Mouse (Mus musculus) stomach, postnatal 0 days (tissue): ENCODE data around the gene Ggta1. TPM values are rescaled to one million over a fixed set of nuclear protein-coding genes. Genes with fewer than 3 reads are reported as not detected.

ENCODE experiments used
- ATAC-seq: fragments of 200-750 bp; cut with Nextera tagmentation; 2 replicates; pipeline ENCODE4 v1.8.0; 2017; ENCODE audit not compliant: low FRiP score, low TSS enrichment
- DNase-seq: peaks from one replicate; pipeline ENCODE4 v3.0.0-alpha.2; 2016; ENCODE audit warnings: low spot score
- H3K27ac ChIP-seq: fragments of 300-500 bp; sonication (generic); replicated peaks from 2 replicates; pipeline ENCODE4 v1.5.1; 2014; ENCODE audit warnings: mild to moderate bottlenecking, control low read depth
- H3K27me3 ChIP-seq: fragments of 300-500 bp; sonication (generic); 2 replicates; pipeline ENCODE4 v1.6.1; 2014; ENCODE audit warnings: low read length; ENCODE audit not compliant: control insufficient read depth, insufficient read depth
- H3K36me3 ChIP-seq: fragments of 300-500 bp; sonication (generic); 2 replicates; pipeline ENCODE4 v1.6.1; 2014; ENCODE audit warnings: low read length, mixed read lengths; ENCODE audit not compliant: control insufficient read depth, insufficient read depth
- H3K4me1 ChIP-seq: fragments of 300-500 bp; sonication (generic); replicated peaks from 2 replicates; pipeline ENCODE4 v1.6.1; 2014; ENCODE audit warnings: antibody characterized with exemption; ENCODE audit not compliant: control insufficient read depth, insufficient read depth
- H3K4me2 ChIP-seq: fragments of 300-500 bp; sonication (generic); replicated peaks from 2 replicates; pipeline ENCODE4 v1.6.1; 2014; ENCODE audit warnings: low read depth, mild to moderate bottlenecking, control low read depth, moderate library complexity
- H3K4me3 ChIP-seq: fragments of 300-500 bp; sonication (generic); 2 replicates; pipeline ENCODE4 v1.5.1; 2014; ENCODE audit warnings: low read depth, low read length, control low read depth
- H3K9ac ChIP-seq: fragments of 300-500 bp; sonication (generic); 2 replicates; pipeline ENCODE4 v1.6.1; 2014; ENCODE audit warnings: mild to moderate bottlenecking, low read length, control low read depth, mixed read lengths
- H3K9me3 ChIP-seq: fragments of 300-500 bp; sonication (generic); 2 replicates; pipeline ENCODE4 v1.6.1; 2016; ENCODE audit warnings: low read length; ENCODE audit not compliant: control insufficient read depth
- CTCF ChIP-seq: IDR thresholded peaks from 2 replicates; pipeline ENCODE4 v1.5.1; 2016; ENCODE audit warnings: antibody characterized with exemption, low read depth, mild to moderate bottlenecking, moderate library complexity
- EP300 ChIP-seq: optimal IDR thresholded peaks from 2 replicates; pipeline ENCODE3; 2016; ENCODE audit warnings: antibody characterized with exemption
- WGBS: fragments of 180-500 bp; shearing (Covaris S2); extraction: QIAGEN DNeasy Blood & Tissue Kit; methylation state at CpG from one replicate; pipeline ENCODE4 v1.1.7; 2014; 5-methylcytosine and 5-hydroxymethylcytosine counted together
- polyA plus RNA-seq: library from polyadenylated mRNA; unstranded; fragments of >200 nt; fragmentation: Nextera tagmentation; extraction: Ambion mirVana; gene quantifications from 2 replicates; pipeline ENCODE4 v1.2.1, GENCODE M21; 2015

Ggta1 gene
- polyA plus RNA-seq, 1 experiment from 2014 or later = 11.5 TPM

DNA sequence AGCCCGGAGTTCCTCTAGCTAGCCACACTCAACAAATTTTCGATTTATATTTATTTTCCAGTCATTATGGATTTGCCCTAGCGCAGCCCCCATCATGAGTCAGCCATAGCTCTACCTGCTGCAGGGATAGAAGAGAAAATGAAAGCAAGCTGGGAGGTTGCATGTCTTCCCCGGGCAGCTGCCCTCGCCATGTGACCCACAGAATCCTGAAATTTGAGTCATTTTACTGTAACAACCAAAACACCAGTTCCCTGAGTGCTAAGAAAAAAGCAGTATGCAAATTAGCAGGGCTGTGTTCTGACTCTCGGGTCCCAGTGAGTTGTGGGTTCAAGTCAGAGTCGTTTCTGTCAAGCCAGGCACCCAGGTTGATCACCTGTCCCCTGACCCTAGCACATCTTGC, 15.6 kb downstream of the Ggta1 start:
- DNase-seq = no peak

DNA sequence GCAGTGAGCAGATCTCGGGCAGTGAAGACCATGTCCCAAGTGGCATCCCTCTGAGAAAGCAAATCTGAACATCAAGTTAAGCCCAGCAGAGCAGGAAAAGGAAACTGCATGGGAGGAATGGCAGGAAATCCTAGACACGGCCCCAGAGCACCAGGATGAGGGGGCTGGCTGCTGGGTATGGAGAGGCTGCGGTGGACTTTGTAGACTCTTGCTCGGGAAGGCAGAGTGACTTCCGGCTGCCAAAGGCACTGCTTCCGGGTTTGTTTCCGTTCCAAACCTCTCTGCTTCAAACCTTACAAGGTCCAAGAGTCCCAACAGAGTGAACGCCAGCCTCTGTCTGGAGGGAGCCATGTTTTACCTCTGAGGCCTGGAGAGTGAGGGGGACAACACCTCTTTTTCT, 16.2 kb downstream of the Ggta1 start:
- H3K27me3 ChIP-seq = no peaks in the 10 kb centered on the region
- no peak for TF ChIP-seq EP300
- ATAC-seq (no peak), DNase-seq (no peak)
- H3K9ac ChIP-seq = no peak overlapping the region
- no peak overlapping the region; the same call in 1 of the 2 replicates for H3K27ac ChIP-seq
- no peaks in the 10 kb centered on the region for H3K9me3 ChIP-seq
- H3K4me2 ChIP-seq = no peak overlapping the region
- H3K4me3 ChIP-seq = no peak overlapping the region
- H3K36me3 ChIP-seq = no peaks in the 10 kb centered on the region
- peaks cover 20% of the 10 kb centered on the region for H3K4me1 ChIP-seq
- WGBS = 76% methylated on average over 8 of the region's 8 CpGs

More for the DNA sequence above, 15.6 kb downstream of the Ggta1 start:
- H3K4me1 ChIP-seq = peaks cover 20% of the 10 kb centered on the region
- H3K36me3 ChIP-seq = no peaks in the 10 kb centered on the region
- no peaks in the 10 kb centered on the region for H3K27me3 ChIP-seq
- H3K4me3 ChIP-seq = no peak overlapping the region
- ATAC-seq = no peak
- H3K9ac ChIP-seq = no peak overlapping the region
- 68% methylated on average over 7 of the region's 7 CpGs for WGBS
- TF ChIP-seq EP300 (no peak), CTCF (no peak)
- H3K4me2 ChIP-seq = no peak overlapping the region
- H3K9me3 ChIP-seq = no peaks in the 10 kb centered on the region
- H3K27ac ChIP-seq = no peak overlapping the region

DNA sequence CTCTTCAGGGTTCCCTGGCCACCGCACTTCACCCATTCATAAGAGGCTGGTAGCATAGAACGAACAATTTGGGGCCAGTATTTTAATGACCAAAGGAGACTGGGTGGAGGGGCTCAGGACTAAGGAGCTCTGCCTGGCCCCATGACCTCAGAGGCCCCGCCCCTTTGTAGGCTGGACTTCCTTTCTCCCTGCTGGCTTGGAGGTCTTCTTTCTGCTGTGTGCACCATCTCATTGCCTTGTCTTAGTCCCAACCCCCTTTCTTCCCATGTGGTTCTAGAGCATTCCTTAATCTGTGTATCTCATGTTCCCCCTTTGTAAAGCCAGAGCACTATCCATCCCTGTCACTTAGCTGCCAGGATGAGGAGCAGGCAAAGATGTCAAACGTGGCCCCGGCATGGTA, 16.7 kb downstream of the Ggta1 start:
- no peaks in the 10 kb centered on the region for H3K27me3 ChIP-seq
- 64% methylated on average over 5 of the region's 5 CpGs for WGBS
- no peak overlapping the region for H3K4me2 ChIP-seq
- H3K4me1 ChIP-seq = peaks cover 23% of the 10 kb centered on the region
- no peak overlapping the region for H3K9ac ChIP-seq
- H3K4me3 ChIP-seq = no peak overlapping the region
- no peak for TF ChIP-seq CTCF
- TF ChIP-seq EP300 = no peak
- no peaks in the 10 kb centered on the region for H3K9me3 ChIP-seq
- no peaks in the 10 kb centered on the region for H3K36me3 ChIP-seq
- peak overlapping the region; percentile 94 for H3K27ac ChIP-seq
- DNase-seq (no peak), ATAC-seq (no peak)

GRCm38 (mm10) chr2:35445610-35446009, 17.4 kb downstream of the Ggta1 start:
- peak overlapping the region; percentile 94 for H3K27ac ChIP-seq
- H3K9me3 ChIP-seq = no peaks in the 10 kb centered on the region
- peaks cover 26% of the 10 kb centered on the region for H3K4me1 ChIP-seq
- peak overlapping the region; percentile 52; the same call in 1 of the 2 replicates for H3K9ac ChIP-seq
- 63% methylated on average over 7 of the region's 7 CpGs for WGBS
- no peaks in the 10 kb centered on the region for H3K27me3 ChIP-seq
- ATAC-seq (peak; percentile 31), DNase-seq (no peak)
- no peak for TF ChIP-seq EP300
- TF ChIP-seq CTCF = no peak
- H3K4me2 ChIP-seq = peak overlapping the region; percentile 34; the same call in 1 of the 2 replicates
- no peaks in the 10 kb centered on the region for H3K36me3 ChIP-seq
- no peak overlapping the region for H3K4me3 ChIP-seq

- Histone ChIP-seq H3K9me3 (no peaks in the 10 kb centered on the region), H3K36me3 (no peaks in the 10 kb centered on the region), H3K9ac (peak overlapping the region; percentile 52), H3K4me3 (no peak overlapping the region), H3K4me1 (peaks cover 26% of the 10 kb centered on the region), H3K4me2 (peak overlapping the region; percentile 34), H3K27ac (peak overlapping the region; percentile 94), H3K27me3 (no peaks in the 10 kb centered on the region)
- DNase-seq = no peak
- 55% methylated on average over 6 of the region's 6 CpGs for WGBS
- ATAC-seq = no peak
- TF ChIP-seq CTCF (no peak), EP300 (no peak)
Measured at GRCm38 (mm10) chr2:35444764-35445262, 18.2 kb downstream of the Ggta1 start.

DNA sequence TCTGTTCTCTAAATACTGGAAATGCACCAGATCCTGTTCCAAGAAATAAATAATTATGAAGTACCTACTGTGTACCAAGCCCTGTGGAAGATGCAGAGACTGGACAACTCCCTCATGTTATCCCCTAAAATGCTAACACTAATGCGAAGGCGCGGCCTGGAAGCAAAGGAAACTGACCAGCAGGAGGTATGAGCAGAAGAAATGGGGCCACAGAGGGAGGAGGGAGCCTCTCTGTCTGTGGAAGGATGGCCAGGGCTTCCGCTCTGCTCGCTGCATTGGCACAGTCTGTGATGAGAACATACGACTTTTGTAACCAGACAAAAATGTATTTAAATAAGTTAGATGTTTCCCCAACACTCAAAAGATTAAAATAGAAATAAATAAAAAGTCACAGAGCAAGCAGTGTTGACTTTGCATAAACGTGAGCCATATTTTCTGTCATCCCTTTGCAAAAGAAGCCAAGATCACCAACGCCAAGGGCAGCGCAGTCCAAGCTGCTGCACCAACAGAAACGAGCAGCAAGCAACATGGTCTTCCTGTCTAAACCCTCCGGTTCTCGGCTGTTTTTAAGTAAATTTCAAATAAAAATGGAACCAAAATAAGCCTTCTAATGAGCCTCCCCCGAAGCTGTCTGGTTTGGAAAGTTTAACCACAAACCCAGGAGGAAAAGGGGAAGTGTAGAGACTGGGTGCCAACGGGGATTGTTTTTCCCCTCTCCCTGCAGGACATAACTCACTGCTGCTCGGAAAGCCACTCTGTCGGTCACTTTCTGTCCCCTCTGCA, 18.9 kb downstream of the Ggta1 start:
- Histone ChIP-seq H3K4me1 (peaks cover 26% of the 10 kb centered on the region), H3K36me3 (no peaks in the 10 kb centered on the region), H3K4me3 (no peak overlapping the region), H3K27ac (peak overlapping the region; percentile 94), H3K27me3 (no peaks in the 10 kb centered on the region), H3K9me3 (no peaks in the 10 kb centered on the region), H3K4me2 (peak overlapping the region; percentile 34), H3K9ac (peak overlapping the region; percentile 52; the same call in 1 of the 2 replicates)
- peak; percentile 52 for TF ChIP-seq CTCF
- no peak for TF ChIP-seq EP300
- ATAC-seq (no peak), DNase-seq (no peak)
- 33% methylated on average over 16 of the region's 16 CpGs for WGBS
